Mouse (Mus musculus) hindbrain, embryonic 14.5 days (tissue): ENCODE results near the gene Neurl1a. TPM values are rescaled to one million over a fixed set of nuclear protein-coding genes. Genes with fewer than 3 reads are reported as not detected.
A peak's percentile ranks its signal among the peaks of the same experiment; 100 is the strongest.

Experiments used
- ATAC-seq: fragments of 200-750 bp; cut with Nextera tagmentation; 2 replicates; pipeline ENCODE4 v1.8.0; 2017; ENCODE audit warnings: moderate number of reproducible peaks, mild to moderate bottlenecking, moderate TSS enrichment, moderate library complexity; ENCODE audit not compliant: low FRiP score
- DNase-seq: peaks from one replicate; pipeline ENCODE4 v3.0.0-alpha.2; 2015; ENCODE audit warnings: low spot score
- H3K27ac ChIP-seq: fragments of 300-500 bp; sonication (generic); 2 replicates; pipeline ENCODE4 v1.5.1; 2014; ENCODE audit warnings: mild to moderate bottlenecking, moderate library complexity
- H3K27me3 ChIP-seq: fragments of 300-500 bp; sonication (generic); 2 replicates; pipeline ENCODE4 v1.6.1; 2014; ENCODE audit warnings: mild to moderate bottlenecking, low read length, mixed read lengths; ENCODE audit not compliant: control insufficient read depth, insufficient read depth
- H3K36me3 ChIP-seq: fragments of 300-500 bp; sonication (generic); replicated peaks from 2 replicates; pipeline ENCODE4 v1.6.1; 2014; ENCODE audit not compliant: control insufficient read depth, insufficient read depth
- H3K4me1 ChIP-seq: fragments of 300-500 bp; sonication (generic); replicated peaks from 2 replicates; pipeline ENCODE4 v1.6.1; 2014; ENCODE audit warnings: antibody characterized with exemption, low read length, mixed read lengths; ENCODE audit not compliant: control insufficient read depth, insufficient read depth
- H3K4me2 ChIP-seq: fragments of 300-500 bp; sonication (generic); replicated peaks from 2 replicates; pipeline ENCODE4 v1.6.1; 2014; ENCODE audit warnings: mild to moderate bottlenecking, moderate library complexity
- H3K4me3 ChIP-seq: fragments of 300-500 bp; sonication (generic); replicated peaks from 2 replicates; pipeline ENCODE4 v1.5.1; 2014; ENCODE audit warnings: mild to moderate bottlenecking, low read length
- H3K9ac ChIP-seq: fragments of 300-500 bp; sonication (generic); 2 replicates; pipeline ENCODE4 v1.6.1; 2014
- H3K9me3 ChIP-seq: fragments of 300-500 bp; sonication (generic); 2 replicates; pipeline ENCODE4 v1.6.1; 2016; ENCODE audit warnings: low read length; ENCODE audit not compliant: control insufficient read depth
- WGBS: fragments of 180-500 bp; shearing (Covaris S2); extraction: QIAGEN DNeasy Blood & Tissue Kit; methylation state at CpG from one replicate; pipeline ENCODE4 v1.1.7; 2014; 5-methylcytosine and 5-hydroxymethylcytosine counted together
- polyA plus RNA-seq: library from polyadenylated mRNA; unstranded; fragments of >200 nt; fragmentation: Nextera tagmentation; extraction: Ambion mirVana; gene quantifications from 2 replicates; pipeline ENCODE4 v1.2.1, GENCODE M21; 2014

Neurl1a gene
- polyA plus RNA-seq, 1 experiment from 2014 or later: 15.1 TPM

GRCm38 (mm10) chr19:47179272-47179809 lies 721 bp downstream of the Neurl1a start:
- Histone ChIP-seq H3K4me1 (peaks cover 15% of the 10 kb centered on the region), H3K4me3 (peak overlapping the region; percentile 83), H3K27ac (peak overlapping the region; percentile 74; the same call in 1 of the 2 replicates), H3K27me3 (peaks cover 11% of the 10 kb centered on the region), H3K4me2 (peak overlapping the region; percentile 69), H3K9ac (peak overlapping the region; percentile 77), H3K9me3 (peaks cover 8% of the 10 kb centered on the region; the same call in 1 of the 2 replicates), H3K36me3 (no peaks in the 10 kb centered on the region)
- no peak for DNase-seq
- ATAC-seq: peak; percentile 22; the same call in 1 of the 2 replicates
- under 1% methylated on average over 36 of the region's 42 CpGs for WGBS

- ATAC-seq (no peak), DNase-seq (no peak)
- H3K27me3 ChIP-seq: peaks cover 11% of the 10 kb centered on the region
- peaks cover 8% of the 10 kb centered on the region; the same call in 1 of the 2 replicates for H3K9me3 ChIP-seq
- peak overlapping the region; percentile 77 for H3K9ac ChIP-seq
- H3K27ac ChIP-seq: no peak overlapping the region
- H3K4me2 ChIP-seq: peak overlapping the region; percentile 69
- WGBS: 16% methylated on average over 8 of the region's 8 CpGs
- H3K36me3 ChIP-seq: no peaks in the 10 kb centered on the region
- H3K4me1 ChIP-seq: peaks cover 15% of the 10 kb centered on the region
- H3K4me3 ChIP-seq: peak overlapping the region; percentile 83
Observed at GRCm38 (mm10) chr19:47180011-47180410, 1.4 kb downstream of the Neurl1a start.

DNA sequence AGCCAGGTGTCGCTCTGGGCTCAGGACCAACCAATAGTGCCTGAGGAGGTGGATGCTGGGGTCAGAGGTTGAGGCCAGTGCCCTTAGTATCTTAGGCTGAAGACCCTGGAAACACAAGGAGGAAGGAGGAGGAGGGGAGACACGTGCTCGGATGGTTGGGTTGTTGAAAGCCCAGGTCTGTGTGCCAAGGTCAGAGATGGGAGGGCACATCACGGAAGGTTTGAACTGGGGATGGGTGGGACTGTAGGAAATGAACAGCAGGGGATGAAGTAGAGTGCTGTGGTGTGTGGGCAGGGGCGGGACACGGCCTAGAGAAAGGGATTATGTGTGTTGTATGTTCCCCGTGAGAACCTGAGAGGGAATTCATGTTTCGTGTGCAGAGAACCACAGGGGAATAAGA lies 5.6 kb downstream of the Neurl1a start:
- H3K36me3 ChIP-seq: no peaks in the 10 kb centered on the region
- ATAC-seq: no peak
- H3K27ac ChIP-seq: no peak overlapping the region
- 74% methylated on average over 8 of the region's 8 CpGs for WGBS
- no peak overlapping the region for H3K9ac ChIP-seq
- no peak overlapping the region for H3K4me2 ChIP-seq
- H3K4me3 ChIP-seq: no peak overlapping the region
- H3K9me3 ChIP-seq: peaks cover 8% of the 10 kb centered on the region; the same call in 1 of the 2 replicates
- DNase-seq: no peak
- peaks cover 11% of the 10 kb centered on the region for H3K27me3 ChIP-seq
- H3K4me1 ChIP-seq: peaks cover 18% of the 10 kb centered on the region

- WGBS: 71% methylated on average over 4 of the region's 4 CpGs
- no peak for DNase-seq
- Histone ChIP-seq H3K4me2 (no peak overlapping the region), H3K9me3 (peaks cover 8% of the 10 kb centered on the region; the same call in 1 of the 2 replicates), H3K9ac (no peak overlapping the region), H3K4me3 (no peak overlapping the region), H3K27me3 (peaks cover 11% of the 10 kb centered on the region), H3K36me3 (no peaks in the 10 kb centered on the region), H3K27ac (no peak overlapping the region), H3K4me1 (peaks cover 15% of the 10 kb centered on the region)
- no peak for ATAC-seq
Observed at GRCm38 (mm10) chr19:47184736-47185135, 6.1 kb downstream of the Neurl1a start.

DNA sequence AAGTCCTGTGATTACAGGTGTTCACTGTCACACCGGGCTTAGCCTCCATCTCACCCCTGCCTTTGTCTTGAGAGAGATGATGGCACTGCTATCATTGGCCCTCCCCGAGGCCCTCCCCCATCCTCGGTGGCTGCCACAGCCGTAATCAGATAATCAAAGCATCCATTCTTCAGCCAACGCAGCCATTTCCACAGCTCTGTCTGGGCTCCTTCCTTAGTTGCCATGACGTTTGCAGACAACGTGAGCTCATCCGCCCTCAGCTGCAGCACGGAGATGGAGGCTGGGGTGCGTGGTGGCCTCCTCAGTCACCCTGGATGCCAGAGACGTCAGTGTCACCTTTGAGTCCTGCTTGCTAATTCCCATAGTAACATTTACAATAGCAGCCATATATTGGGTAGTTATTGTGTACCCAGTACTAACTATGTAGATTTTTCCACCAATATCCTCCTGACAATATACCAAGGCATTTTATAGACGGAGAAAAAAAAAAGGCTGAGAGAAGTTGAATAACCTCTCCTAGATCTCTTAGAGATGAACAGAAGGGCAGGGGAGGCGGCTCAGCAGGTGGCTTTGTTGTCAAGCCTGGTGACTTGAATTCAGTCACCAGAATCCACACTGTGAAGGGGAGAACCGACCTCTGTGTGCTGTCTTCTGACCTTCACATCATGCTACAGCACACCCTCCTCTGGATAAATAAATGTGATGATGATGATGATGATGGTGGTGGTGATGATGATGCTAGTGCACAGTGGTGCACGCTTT lies 8.1 kb downstream of the Neurl1a start:
- Histone ChIP-seq H3K9ac (no peak overlapping the region), H3K4me1 (peaks cover 7% of the 10 kb centered on the region; the same call in 1 of the 2 replicates), H3K27ac (no peak overlapping the region), H3K27me3 (no peaks in the 10 kb centered on the region; the same call in 1 of the 2 replicates), H3K9me3 (peaks cover 6% of the 10 kb centered on the region; the same call in 1 of the 2 replicates), H3K4me2 (no peak overlapping the region), H3K4me3 (no peak overlapping the region), H3K36me3 (no peaks in the 10 kb centered on the region)
- DNase-seq (no peak), ATAC-seq (no peak)
- 43% methylated on average over 15 of the region's 15 CpGs for WGBS

DNA sequence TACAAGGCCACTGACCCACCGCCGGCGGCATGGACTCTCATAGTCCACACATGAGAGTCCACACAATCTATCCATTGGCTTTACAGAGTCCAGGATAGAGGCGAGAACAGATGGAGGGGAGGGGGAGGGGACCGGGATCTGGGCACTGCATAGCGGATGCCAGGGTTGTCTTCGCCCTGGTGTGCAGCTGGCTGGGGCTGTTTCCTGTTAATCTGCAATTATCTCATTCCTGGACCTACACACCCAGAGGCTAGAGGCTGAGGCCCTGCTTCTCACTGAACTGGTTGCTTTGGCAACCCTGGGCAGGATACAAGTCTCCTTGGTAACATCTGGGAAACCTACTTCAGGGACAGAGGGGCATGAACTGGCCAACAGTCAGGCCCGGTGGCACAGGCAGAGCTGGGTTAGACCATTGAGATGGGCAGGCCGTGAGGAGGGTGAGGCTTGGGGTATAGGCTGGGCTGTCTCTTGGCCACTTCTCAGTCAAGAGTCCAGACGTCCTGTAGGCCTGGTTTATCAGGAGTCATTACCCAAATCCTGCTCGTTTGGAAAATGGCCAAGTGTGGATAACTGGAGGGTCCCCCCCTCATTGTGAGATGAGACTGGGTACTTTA lies 10.0 kb downstream of the Neurl1a start:
- DNase-seq: peak; percentile 33
- WGBS: 54% methylated on average over 11 of the region's 11 CpGs
- peak overlapping the region; percentile 54 for H3K27ac ChIP-seq

GRCm38 (mm10) chr19:47192158-47192557 lies 13.5 kb downstream of the Neurl1a start:
- Histone ChIP-seq H3K36me3 (no peaks in the 10 kb centered on the region), H3K27ac (no peak overlapping the region), H3K4me3 (no peak overlapping the region), H3K9ac (no peak overlapping the region), H3K4me2 (no peak overlapping the region), H3K27me3 (no peaks in the 10 kb centered on the region), H3K4me1 (peaks cover 7% of the 10 kb centered on the region; the same call in 1 of the 2 replicates), H3K9me3 (no peaks in the 10 kb centered on the region)
- 96% methylated on average over 5 of the region's 5 CpGs for WGBS
- no peak for DNase-seq
- no peak for ATAC-seq

More for the DNA sequence above, 10.0 kb downstream of the Neurl1a start:
- Histone ChIP-seq H3K9me3 (no peaks in the 10 kb centered on the region), H3K4me3 (no peak overlapping the region), H3K9ac (no peak overlapping the region), H3K36me3 (no peaks in the 10 kb centered on the region), H3K27me3 (no peaks in the 10 kb centered on the region), H3K4me1 (peaks cover 7% of the 10 kb centered on the region; the same call in 1 of the 2 replicates), H3K4me2 (no peak overlapping the region)
- peak; percentile 86 for ATAC-seq

GRCm38 (mm10) chr19:47198671-47199350 lies 20.2 kb downstream of the Neurl1a start:
- Histone ChIP-seq H3K27me3 (no peaks in the 10 kb centered on the region), H3K9me3 (no peaks in the 10 kb centered on the region), H3K4me2 (no peak overlapping the region), H3K4me1 (no peaks in the 10 kb centered on the region), H3K9ac (no peak overlapping the region), H3K4me3 (no peak overlapping the region), H3K27ac (no peak overlapping the region), H3K36me3 (no peaks in the 10 kb centered on the region)
- 76% methylated on average over 13 of the region's 13 CpGs for WGBS
- DNase-seq (no peak), ATAC-seq (no peak)

DNA sequence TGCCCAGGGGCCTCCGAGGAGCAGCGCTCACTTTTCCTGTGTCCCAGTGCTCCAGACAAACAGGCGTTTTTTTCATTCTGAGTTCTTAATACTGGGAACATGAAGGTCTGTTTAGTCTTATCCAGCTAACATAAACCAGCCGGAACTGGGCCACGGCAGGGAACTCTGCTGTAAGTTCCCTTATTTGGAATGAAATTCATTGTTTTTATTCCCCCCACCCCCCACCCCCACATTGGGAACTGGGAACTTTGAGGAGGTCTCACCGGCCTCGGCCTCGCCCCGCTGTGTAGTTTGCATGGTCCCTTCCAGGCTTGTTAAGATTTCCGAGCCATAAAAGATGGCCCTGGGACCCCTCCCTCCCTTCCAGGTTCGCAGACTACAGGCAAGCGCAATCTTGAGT lies 23.4 kb downstream of the Neurl1a start:
- H3K9me3 ChIP-seq: no peaks in the 10 kb centered on the region
- no peaks in the 10 kb centered on the region for H3K4me1 ChIP-seq
- H3K27me3 ChIP-seq: no peaks in the 10 kb centered on the region
- H3K9ac ChIP-seq: no peak overlapping the region
- DNase-seq (no peak), ATAC-seq (no peak)
- no peaks in the 10 kb centered on the region for H3K36me3 ChIP-seq
- H3K27ac ChIP-seq: no peak overlapping the region
- H3K4me3 ChIP-seq: no peak overlapping the region
- WGBS: 62% methylated on average over 12 of the region's 12 CpGs
- H3K4me2 ChIP-seq: no peak overlapping the region
